Mouse (Mus musculus) hindbrain, embryonic 11.5 days (tissue): Measurements from ENCODE around the gene Trio. TPM values are rescaled to one million over a fixed set of nuclear protein-coding genes. Genes with fewer than 3 reads are reported as not detected.

ENCODE experiments used
- ATAC-seq: fragments of 200-750 bp; cut with Nextera tagmentation; 2 replicates; pipeline ENCODE4 v1.8.0; 2017; ENCODE audit warnings: mild to moderate bottlenecking, moderate TSS enrichment, moderate library complexity; ENCODE audit not compliant: low FRiP score
- DNase-seq: peaks from one replicate; pipeline ENCODE4 v3.0.0-alpha.2; 2015; ENCODE audit warnings: low spot score
- H3K27ac ChIP-seq: fragments of 300-500 bp; sonication (generic); 2 replicates; pipeline ENCODE4 v1.5.1; 2014; ENCODE audit warnings: mild to moderate bottlenecking, low read depth, low read length
- H3K27me3 ChIP-seq: fragments of 300-500 bp; sonication (generic); 2 replicates; pipeline ENCODE4 v1.6.1; 2014; ENCODE audit warnings: mild to moderate bottlenecking, low read length, moderate library complexity, mixed read lengths; ENCODE audit not compliant: control insufficient read depth, insufficient read depth
- H3K36me3 ChIP-seq: fragments of 300-500 bp; sonication (generic); 2 replicates; pipeline ENCODE4 v1.6.1; 2014; ENCODE audit warnings: mild to moderate bottlenecking, low read length, moderate library complexity, mixed read lengths; ENCODE audit not compliant: control insufficient read depth, insufficient read depth
- H3K4me1 ChIP-seq: fragments of 300-500 bp; sonication (generic); replicated peaks from 2 replicates; pipeline ENCODE4 v1.6.1; 2014; ENCODE audit warnings: low read length, mixed read lengths; ENCODE audit not compliant: control insufficient read depth, insufficient read depth
- H3K4me2 ChIP-seq: fragments of 300-500 bp; sonication (generic); replicated peaks from 2 replicates; pipeline ENCODE4 v1.6.1; 2014; ENCODE audit warnings: mild to moderate bottlenecking, low read depth, low read length
- H3K4me3 ChIP-seq: fragments of 300-500 bp; sonication (generic); 2 replicates; pipeline ENCODE4 v1.5.1; 2014; ENCODE audit warnings: low read depth, low read length
- H3K9ac ChIP-seq: fragments of 300-500 bp; sonication (generic); 2 replicates; pipeline ENCODE4 v1.6.1; 2014; ENCODE audit warnings: low read depth, low read length
- H3K9me3 ChIP-seq: fragments of 300-500 bp; sonication (generic); 2 replicates; pipeline ENCODE4 v1.6.1; 2016; ENCODE audit warnings: low read length; ENCODE audit not compliant: control insufficient read depth
- WGBS: fragments of 180-500 bp; shearing (Covaris S2); extraction: QIAGEN DNeasy Blood & Tissue Kit; methylation state at CpG from one replicate; pipeline ENCODE4 v1.1.7; 2014; 5-methylcytosine and 5-hydroxymethylcytosine counted together
- polyA plus RNA-seq: library from polyadenylated mRNA; unstranded; fragments of >200 nt; fragmentation: Nextera tagmentation; extraction: Ambion mirVana; gene quantifications from 2 replicates; pipeline ENCODE4 v1.2.1, GENCODE M21; 2014

Gene Trio
- polyA plus RNA-seq, 1 experiment from 2014 or later: 49.8 TPM

DNA sequence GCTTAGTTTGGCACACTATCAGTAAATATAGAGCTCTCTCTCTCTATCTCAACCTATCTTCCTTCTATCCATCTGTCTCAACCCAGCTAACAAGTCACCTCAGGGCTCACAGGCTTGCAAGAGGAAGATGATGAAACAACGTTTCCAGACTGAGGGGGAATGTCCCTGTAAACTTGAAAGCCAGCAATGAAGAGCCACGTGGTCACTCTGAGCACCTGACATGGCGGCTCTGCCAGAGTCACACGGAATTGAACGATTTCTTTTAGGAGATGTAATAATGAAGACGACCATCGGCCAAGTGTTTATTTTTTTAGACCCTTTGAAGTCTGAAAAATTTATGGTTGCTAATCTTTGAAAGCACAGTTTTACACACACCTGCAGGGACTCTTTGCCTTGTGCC, 251.2 kb downstream of the Trio start:
- Histone ChIP-seq H3K27ac (no peak overlapping the region), H3K27me3 (no peaks in the 10 kb centered on the region), H3K36me3 (0 out of 2 replicates have a peak, but pooled peaks cover 8% of the 10 kb centered on the region), H3K4me2 (no peak overlapping the region), H3K9me3 (no peaks in the 10 kb centered on the region), H3K4me3 (no peak overlapping the region), H3K4me1 (peaks cover 9% of the 10 kb centered on the region), H3K9ac (no peak overlapping the region)
- DNase-seq: no peak
- no peak for ATAC-seq
- WGBS: 86% methylated on average over 7 of the region's 7 CpGs

DNA sequence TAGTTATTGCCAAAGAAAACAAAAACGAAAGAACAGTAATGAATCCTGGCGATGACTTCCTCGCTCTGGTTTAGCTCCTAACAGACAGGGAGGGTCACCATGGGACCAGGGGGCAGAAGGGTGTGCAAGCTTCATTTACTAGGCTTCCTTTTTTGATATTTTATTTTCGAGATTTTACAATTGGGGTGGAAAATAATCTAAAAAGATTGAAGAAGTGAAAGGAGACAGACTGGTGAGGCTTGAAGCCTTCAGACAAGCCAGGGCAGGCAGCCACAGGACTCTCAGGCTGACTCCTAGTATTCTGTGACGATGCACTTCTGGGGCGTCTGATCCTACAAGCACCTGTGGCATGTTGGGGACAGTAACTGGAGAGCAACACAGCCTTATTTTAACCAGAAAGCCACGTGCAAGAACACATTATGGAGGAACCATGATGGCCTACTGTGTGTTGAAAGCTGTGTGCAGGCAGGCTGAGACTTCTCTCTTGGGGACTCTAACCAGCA, 253.5 kb downstream of the Trio start:
- DNase-seq (no peak), ATAC-seq (no peak)
- Histone ChIP-seq H3K4me3 (no peak overlapping the region), H3K27ac (no peak overlapping the region), H3K36me3 (peaks cover 8% of the 10 kb centered on the region; the same call in 1 of the 2 replicates), H3K9ac (no peak overlapping the region), H3K9me3 (no peaks in the 10 kb centered on the region), H3K4me1 (no peaks in the 10 kb centered on the region; the same call in 1 of the 2 replicates), H3K27me3 (no peaks in the 10 kb centered on the region), H3K4me2 (no peak overlapping the region)
- WGBS: 89% methylated on average over 7 of the region's 7 CpGs

DNA sequence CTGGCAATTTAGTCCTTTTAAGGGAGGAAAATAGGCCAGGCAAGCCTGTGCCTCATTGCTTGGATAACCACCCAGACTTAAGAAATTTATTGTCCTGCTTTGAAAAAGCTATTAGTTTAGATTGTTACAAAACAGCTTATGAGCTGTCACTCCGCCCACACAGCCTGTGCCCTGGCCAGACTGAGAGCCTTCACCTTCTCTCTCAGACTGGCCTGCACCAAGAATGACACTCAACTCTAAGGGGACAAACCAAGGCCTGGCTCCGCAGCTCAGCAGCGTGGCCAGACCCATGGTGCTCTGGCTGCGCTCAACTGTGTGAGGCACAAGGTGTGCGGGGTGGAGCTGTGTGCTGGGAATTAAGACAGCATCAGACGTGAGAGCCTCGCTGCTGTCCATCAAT, 254.1 kb downstream of the Trio start:
- 92% methylated on average over 7 of the region's 7 CpGs for WGBS
- Histone ChIP-seq H3K9me3 (no peaks in the 10 kb centered on the region), H3K4me2 (no peak overlapping the region), H3K27ac (no peak overlapping the region), H3K4me3 (no peak overlapping the region), H3K27me3 (no peaks in the 10 kb centered on the region), H3K36me3 (peaks cover 8% of the 10 kb centered on the region; the same call in 1 of the 2 replicates), H3K4me1 (no peaks in the 10 kb centered on the region), H3K9ac (no peak overlapping the region)
- ATAC-seq: no peak
- no peak for DNase-seq

DNA sequence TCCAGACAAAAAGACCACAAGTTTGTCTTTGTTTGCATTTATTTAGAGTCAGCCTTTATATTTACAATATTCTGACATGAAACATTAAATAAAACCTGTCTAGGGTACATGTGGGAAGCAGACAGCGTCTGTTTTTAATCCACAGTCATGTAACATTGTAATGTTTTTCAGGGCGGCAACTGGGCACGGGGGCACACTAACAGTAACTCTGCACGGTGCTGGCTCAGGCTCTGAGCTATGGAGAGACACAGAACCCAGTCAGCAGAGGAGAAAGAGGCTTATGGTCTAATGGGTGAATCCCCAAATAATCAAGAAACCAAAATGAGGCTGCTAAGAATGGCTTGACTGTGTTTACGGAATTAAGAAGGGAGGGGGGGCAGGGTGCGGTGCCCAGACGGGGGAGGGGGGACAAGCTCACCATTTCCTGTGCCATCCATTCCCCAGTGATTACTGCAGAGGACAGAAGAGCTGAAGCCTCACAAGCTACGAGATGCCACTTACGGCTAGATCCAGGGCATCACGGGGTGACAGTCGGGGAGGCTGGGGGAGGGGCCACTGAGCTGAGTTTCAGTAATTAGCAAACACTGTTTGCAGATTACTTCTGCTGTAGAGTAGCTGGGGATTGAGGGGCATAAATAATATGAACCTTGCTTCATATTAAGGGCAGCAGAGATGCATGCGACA, 255.0 kb downstream of the Trio start:
- no peak for ATAC-seq

DNA sequence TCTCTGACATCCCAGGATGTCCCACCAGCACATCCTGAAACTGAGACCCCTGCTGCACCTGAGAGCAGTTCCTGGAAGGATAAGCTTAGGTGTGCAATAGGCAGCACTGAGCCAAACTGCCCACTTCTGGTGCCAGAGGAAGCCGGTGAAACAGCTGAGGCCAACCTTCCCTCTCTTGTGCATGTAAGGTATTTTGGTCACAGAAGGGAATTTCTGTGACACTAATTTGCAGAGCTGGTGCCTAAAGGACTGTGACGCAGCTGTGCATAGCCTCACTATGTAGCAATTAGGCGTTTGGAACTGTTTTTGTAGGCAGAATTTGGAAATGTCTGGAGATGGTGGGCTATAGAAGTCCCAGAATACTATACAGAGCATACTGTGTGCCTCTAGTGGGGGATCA, 264.2 kb downstream of the Trio start:
- no peak for DNase-seq
- Histone ChIP-seq H3K36me3 (peaks cover 7% of the 10 kb centered on the region; the same call in 1 of the 2 replicates), H3K27me3 (no peaks in the 10 kb centered on the region), H3K9me3 (no peaks in the 10 kb centered on the region), H3K4me2 (no peak overlapping the region), H3K27ac (no peak overlapping the region), H3K9ac (no peak overlapping the region), H3K4me3 (no peak overlapping the region), H3K4me1 (no peaks in the 10 kb centered on the region)
- ATAC-seq: no peak
- WGBS: 86% methylated on average over 3 of the region's 3 CpGs

More for the DNA sequence above, 255.0 kb downstream of the Trio start:
- H3K4me3 ChIP-seq: no peak overlapping the region
- WGBS: 82% methylated on average over 12 of the region's 12 CpGs
- H3K36me3 ChIP-seq: peaks cover 11% of the 10 kb centered on the region; the same call in 1 of the 2 replicates
- no peak overlapping the region for H3K27ac ChIP-seq
- H3K9me3 ChIP-seq: no peaks in the 10 kb centered on the region
- no peak overlapping the region for H3K9ac ChIP-seq
- H3K4me2 ChIP-seq: no peak overlapping the region
- H3K27me3 ChIP-seq: no peaks in the 10 kb centered on the region
- DNase-seq: no peak
- H3K4me1 ChIP-seq: no peaks in the 10 kb centered on the region

DNA sequence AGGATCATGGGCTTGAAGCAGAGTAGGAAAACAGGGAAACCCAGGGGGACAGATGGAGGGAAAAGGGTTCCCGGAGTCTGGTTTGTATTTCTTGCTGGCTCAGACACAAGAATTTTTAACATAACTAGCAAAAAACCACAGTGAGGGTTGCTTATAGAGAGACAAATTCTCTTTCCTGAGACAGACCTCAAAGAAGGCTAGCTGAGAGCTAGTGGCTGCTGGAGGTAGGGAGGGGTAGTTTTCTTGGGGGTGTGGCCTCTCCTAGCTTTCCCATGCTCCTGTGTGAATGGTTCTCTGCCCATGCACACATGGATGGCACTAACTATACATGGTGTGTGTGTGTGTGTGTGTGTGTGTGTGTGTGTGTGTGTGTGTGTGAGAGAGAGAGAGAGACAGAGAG, 265.0 kb downstream of the Trio start:
- DNase-seq (no peak), ATAC-seq (no peak)
- H3K27ac ChIP-seq: no peak overlapping the region
- H3K4me3 ChIP-seq: no peak overlapping the region
- H3K9ac ChIP-seq: no peak overlapping the region
- no peaks in the 10 kb centered on the region for H3K9me3 ChIP-seq
- no peak overlapping the region for H3K4me2 ChIP-seq
- H3K4me1 ChIP-seq: no peaks in the 10 kb centered on the region
- peaks cover 4% of the 10 kb centered on the region for H3K36me3 ChIP-seq
- H3K27me3 ChIP-seq: no peaks in the 10 kb centered on the region
- WGBS: 90% methylated on average over 1 of the region's 1 CpGs

DNA sequence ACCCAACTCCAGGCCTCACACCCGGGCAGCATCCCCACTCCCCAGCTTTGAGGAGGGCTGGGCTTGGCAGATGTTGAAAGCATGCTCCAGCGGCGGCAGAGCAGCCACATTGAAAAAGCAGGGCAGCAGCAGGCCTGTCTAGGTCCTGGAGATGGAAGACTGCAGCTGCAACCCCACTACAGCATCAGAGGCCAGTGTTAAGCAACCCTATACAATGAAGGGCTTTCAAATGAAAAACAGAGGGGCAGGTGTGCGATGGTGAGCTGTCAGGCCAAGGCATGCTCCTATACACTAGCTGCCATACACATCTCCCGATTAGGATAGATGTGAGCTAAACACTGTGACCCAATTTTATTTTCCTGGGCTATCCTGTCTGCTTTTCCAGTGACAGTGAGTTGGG, 265.8 kb downstream of the Trio start:
- ATAC-seq: no peak
- Histone ChIP-seq H3K4me1 (no peaks in the 10 kb centered on the region), H3K27me3 (no peaks in the 10 kb centered on the region), H3K9me3 (no peaks in the 10 kb centered on the region), H3K4me3 (no peak overlapping the region), H3K4me2 (no peak overlapping the region), H3K27ac (no peak overlapping the region), H3K36me3 (peaks cover 7% of the 10 kb centered on the region), H3K9ac (no peak overlapping the region)
- WGBS: 84% methylated on average over 5 of the region's 5 CpGs
- no peak for DNase-seq

DNA sequence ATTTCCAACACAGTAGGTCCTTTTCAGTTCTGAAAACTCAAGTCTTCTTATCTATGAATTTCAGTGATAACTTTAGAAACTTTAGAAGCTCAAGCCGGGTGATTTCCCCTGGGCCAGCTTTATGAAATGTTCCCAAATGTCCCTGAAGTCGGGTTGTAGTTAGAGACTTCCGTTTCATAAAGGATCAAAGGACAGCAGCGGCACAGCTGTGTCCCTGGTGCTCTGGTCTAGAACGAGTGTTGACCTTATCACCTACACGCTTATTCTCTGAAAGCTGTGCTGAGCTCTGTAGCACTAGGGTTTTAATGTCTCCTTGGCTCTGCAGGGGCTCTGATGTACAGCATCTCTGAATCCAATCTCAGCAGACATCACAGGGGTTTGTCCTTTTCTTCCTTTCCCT, 267.0 kb downstream of the Trio start:
- H3K4me2 ChIP-seq: no peak overlapping the region
- no peak overlapping the region for H3K27ac ChIP-seq
- no peak overlapping the region for H3K9ac ChIP-seq
- H3K4me1 ChIP-seq: no peaks in the 10 kb centered on the region
- peaks cover 7% of the 10 kb centered on the region for H3K36me3 ChIP-seq
- no peaks in the 10 kb centered on the region for H3K9me3 ChIP-seq
- ATAC-seq (no peak), DNase-seq (no peak)
- H3K4me3 ChIP-seq: no peak overlapping the region
- WGBS: 67% methylated on average over 6 of the region's 6 CpGs
- no peaks in the 10 kb centered on the region for H3K27me3 ChIP-seq

DNA sequence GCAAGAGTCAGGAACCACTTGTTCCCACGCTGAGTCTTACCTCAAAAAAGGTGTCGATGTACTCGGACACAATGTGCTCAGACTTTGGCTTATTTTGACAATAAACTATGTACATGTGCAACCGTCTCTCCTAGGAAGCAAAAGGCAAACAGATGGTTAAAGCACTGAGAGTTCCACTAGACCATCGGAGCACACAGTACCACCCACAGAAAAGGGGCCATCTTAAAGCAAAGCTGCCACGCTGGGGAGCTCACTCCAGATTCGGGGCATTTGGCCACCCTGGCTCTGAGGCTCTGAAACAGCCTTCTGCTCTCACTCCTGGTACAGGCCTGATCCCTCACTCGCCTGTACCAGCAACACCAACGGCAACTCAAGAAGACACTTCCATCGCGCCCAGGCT, 269.2 kb downstream of the Trio start:
- H3K4me1 ChIP-seq: no peaks in the 10 kb centered on the region; the same call in 1 of the 2 replicates
- 96% methylated on average over 11 of the region's 11 CpGs for WGBS

More for the DNA sequence above, 269.2 kb downstream of the Trio start:
- H3K27me3 ChIP-seq: no peaks in the 10 kb centered on the region
- DNase-seq (no peak), ATAC-seq (no peak)
- no peaks in the 10 kb centered on the region for H3K9me3 ChIP-seq
- H3K27ac ChIP-seq: no peak overlapping the region
- no peak overlapping the region for H3K4me3 ChIP-seq
- no peak overlapping the region for H3K4me2 ChIP-seq
- peaks cover 8% of the 10 kb centered on the region; the same call in 1 of the 2 replicates for H3K36me3 ChIP-seq
- H3K9ac ChIP-seq: no peak overlapping the region
